Comparison of ENCODE assay signal across 7 mouse cellular contexts in the genomic region with DNA sequence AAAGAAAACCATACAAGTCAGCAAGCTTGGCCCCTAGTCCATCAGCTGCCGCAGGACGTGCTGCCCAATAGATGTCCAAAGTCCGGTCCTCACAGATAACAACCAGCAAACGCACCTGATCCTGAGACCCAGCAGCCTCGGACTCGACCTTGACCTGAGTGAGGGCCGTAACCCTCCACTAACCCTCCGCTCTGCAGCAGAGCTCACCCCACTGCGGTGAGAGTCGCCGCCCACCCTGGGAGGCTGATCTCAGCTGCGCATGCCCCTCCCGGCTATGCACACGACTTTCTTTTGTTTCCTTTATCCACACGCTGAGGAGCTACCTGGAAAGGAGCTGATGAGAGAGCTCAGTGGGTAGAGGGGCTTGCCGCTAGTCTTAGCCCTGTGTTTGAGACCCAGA. TPM values are rescaled to one million over a fixed set of nuclear protein-coding genes. Genes with fewer than 3 reads are reported as not detected.
A peak's percentile ranks its signal among the peaks of the same experiment; 100 is the strongest.
DNase-seq lines count a peak whose midpoint lies in the region; ATAC-seq lines count a peak whose summit lies in the region.

No protein-coding gene starts in this region.

- peaks cover 3% of the 10 kb centered on the region for H3K36me3 ChIP-seq in neural tube, embryonic 11.5 days (ENCODE audit: control insufficient read depth, insufficient read depth, low read length)
- H3K36me3 ChIP-seq in forebrain, embryonic 15.5 days: peaks cover 21% of the 10 kb centered on the region; the same call in 1 of the 2 replicates
- peaks cover 35% of the 10 kb centered on the region for H3K36me3 ChIP-seq in liver, embryonic 13.5 days

- 15% methylated on average over 16 of the region's 16 CpGs for WGBS in neural tube, embryonic 11.5 days
- 14% methylated on average over 16 of the region's 16 CpGs for WGBS in forebrain, embryonic 15.5 days
- WGBS in liver, embryonic 13.5 days (ENCODE audit: insufficient replicate concordance): 20% methylated on average over 16 of the region's 16 CpGs

- H3K9me3 ChIP-seq in neural tube, embryonic 11.5 days (ENCODE audit: control insufficient read depth, low read length): no peaks in the 10 kb centered on the region
- H3K9me3 ChIP-seq in forebrain, embryonic 15.5 days: no peaks in the 10 kb centered on the region
- no peaks in the 10 kb centered on the region; the same call in 1 of the 2 replicates for H3K9me3 ChIP-seq in liver, embryonic 13.5 days (replicated peaks)

- no peaks in the 10 kb centered on the region for H3K27me3 ChIP-seq in neural tube, embryonic 11.5 days (ENCODE audit: control insufficient read depth, insufficient read depth, low read length)
- H3K27me3 ChIP-seq in forebrain, embryonic 15.5 days: no peaks in the 10 kb centered on the region
- H3K27me3 ChIP-seq in liver, embryonic 13.5 days: no peaks in the 10 kb centered on the region

- H3K4me2 ChIP-seq in neural tube, embryonic 11.5 days (ENCODE audit: low read depth): peak overlapping the region; percentile 19
- peak overlapping the region; percentile 49 for H3K4me2 ChIP-seq in forebrain, embryonic 15.5 days (replicated peaks)
- peak overlapping the region; percentile 67 for H3K4me2 ChIP-seq in liver, embryonic 13.5 days

- H3K27ac ChIP-seq in neural tube, embryonic 11.5 days (ENCODE audit: low read depth, low read length): no peak overlapping the region
- H3K27ac ChIP-seq in forebrain, embryonic 15.5 days (replicated peaks): 0 out of 2 replicates have a peak overlapping the region, but pooled peaks have one; percentile 9
- H3K27ac ChIP-seq in liver, embryonic 13.5 days: peak overlapping the region; percentile 25; the same call in 1 of the 2 replicates

- H3K9ac ChIP-seq in neural tube, embryonic 11.5 days (ENCODE audit: low read length): peak overlapping the region; percentile 46
- peak overlapping the region; percentile 48 for H3K9ac ChIP-seq in forebrain, embryonic 15.5 days (replicated peaks)
- H3K9ac ChIP-seq in liver, embryonic 13.5 days: peak overlapping the region; percentile 53

- intact Hi-C loops in left cerebral cortex, postnatal 10 days (cut with DNase I): no loop called here

- DNase-seq in neural tube, embryonic 11.5 days (ENCODE audit: low spot score): no peak
- DNase-seq in neural tube, embryonic 10.5 days (ENCODE audit: extremely low spot score, low spot score): no peak
- DNase-seq in liver, embryonic 13.5 days: peak; percentile 36
- DNase-seq in thymus, postnatal 36 days: peak; percentile 48 to 60
- DNase-seq in left cerebral cortex, postnatal 10 days (ENCODE audit: extremely low spot score in 1 of 2, low spot score in 2 of 2): no peak
- no peak for DNase-seq in gastrocnemius, postnatal 25 days

- no peaks in the 10 kb centered on the region for H3K4me1 ChIP-seq in neural tube, embryonic 11.5 days (ENCODE audit: control insufficient read depth, insufficient read depth, low read length)
- peaks cover 18% of the 10 kb centered on the region for H3K4me1 ChIP-seq in forebrain, embryonic 15.5 days
- H3K4me1 ChIP-seq in liver, embryonic 13.5 days (replicated peaks): peaks cover 53% of the 10 kb centered on the region

- ATAC-seq in neural tube, embryonic 11.5 days (ENCODE audit: insufficient read depth, low FRiP score, low TSS enrichment): no peak; the same call in 1 of the 2 replicates
- peak; percentile 64 for ATAC-seq in forebrain, embryonic 15.5 days (replicated peaks)
- peak; percentile 53 for ATAC-seq in liver, embryonic 13.5 days (ENCODE audit: low read depth)

- H3K4me3 ChIP-seq in neural tube, embryonic 11.5 days (ENCODE audit: low read depth, low read length): no peak overlapping the region
- H3K4me3 ChIP-seq in forebrain, embryonic 15.5 days: peak overlapping the region; percentile 33
- peak overlapping the region; percentile 45 for H3K4me3 ChIP-seq in liver, embryonic 13.5 days (replicated peaks)

RNA-seq across cellular contexts. Expression of gene Keap1, which starts 11.8 kb away (rescaled TPM):
- polyA plus RNA-seq in neural tube, embryonic 11.5 days (2014; fragmentation: Nextera tagmentation; extraction: Ambion mirVana): 32.3 and 34.1 TPM in 2 replicates
- 71.6 and 72.5 TPM in 2 replicates for polyA plus RNA-seq in forebrain, embryonic 15.5 days (2015; fragmentation: Nextera tagmentation; extraction: Ambion mirVana)
- 31.9 TPM in 2 replicates for polyA plus RNA-seq in liver, embryonic 13.5 days (2015; fragmentation: Nextera tagmentation; extraction: Ambion mirVana)
- total RNA-seq in left cerebral cortex, postnatal 10 days (2021): 10 to 100 TPM; 47.9 to 50.8 TPM
- 10 to 100 TPM; 55.0 to 56.3 TPM for total RNA-seq in gastrocnemius, postnatal 25 days (2021)

RNA-seq across cellular contexts. Expression of gene S1pr5, which starts 20.9 kb away (rescaled TPM):
- polyA plus RNA-seq in neural tube, embryonic 11.5 days (2014; fragmentation: Nextera tagmentation; extraction: Ambion mirVana): 0.73 and 1.7 TPM in 2 replicates
- polyA plus RNA-seq in forebrain, embryonic 15.5 days (2015; fragmentation: Nextera tagmentation; extraction: Ambion mirVana): 1.6 TPM in 2 replicates
- 0.03 and 0.10 TPM in 2 replicates for polyA plus RNA-seq in liver, embryonic 13.5 days (2015; fragmentation: Nextera tagmentation; extraction: Ambion mirVana)
- 1 to 10 TPM; 2.2 to 2.3 TPM for total RNA-seq in left cerebral cortex, postnatal 10 days (2021)
- under 1 TPM; 0.13 to 0.16 TPM for total RNA-seq in gastrocnemius, postnatal 25 days (2021)

RNA-seq across cellular contexts. Expression of gene Atg4d, which starts 37.8 kb away (rescaled TPM):
- 47.2 and 55.1 TPM in 2 replicates for polyA plus RNA-seq in neural tube, embryonic 11.5 days (2014; fragmentation: Nextera tagmentation; extraction: Ambion mirVana)
- polyA plus RNA-seq in forebrain, embryonic 15.5 days (2015; fragmentation: Nextera tagmentation; extraction: Ambion mirVana): 53.1 and 55.0 TPM in 2 replicates
- polyA plus RNA-seq in liver, embryonic 13.5 days (2015; fragmentation: Nextera tagmentation; extraction: Ambion mirVana): 85.5 and 86.2 TPM in 2 replicates
- total RNA-seq in left cerebral cortex, postnatal 10 days (2021): 10 to 100 TPM; 29.7 to 33.9 TPM
- 10 to 100 TPM; 60.5 to 63.9 TPM for total RNA-seq in gastrocnemius, postnatal 25 days (2021)

Comparison
In these comparisons a context has a peak if more than half of its experiments do, and no peak if none do; other contexts are left out.
1. DNase-seq: peak in liver, embryonic 13.5 days (single experiment) and thymus, postnatal 36 days (2 of 2); none in neural tube, embryonic 11.5 days (single experiment), neural tube, embryonic 10.5 days (single experiment), left cerebral cortex, postnatal 10 days (0 of 2) and gastrocnemius, postnatal 25 days (single experiment).
2. Peak in every context shown above with its lines, with median percentiles within 50 percentile points of each other: H3K4me2 ChIP-seq and H3K9ac ChIP-seq.